Mouse (Mus musculus) mesoderm, embryonic 11.5 days (tissue): ENCODE measurements around the gene Hsdl2.
A peak's percentile ranks its signal among the peaks of the same experiment; 100 is the strongest.
"Not testable (repeated sequence)": the region's sequence is repeated elsewhere in the genome, so short reads cannot be mapped to it uniquely, and the experiment has no call there.

ENCODE experiments used
- DNase-seq: peaks from one replicate; pipeline ENCODE4 v3.0.0-alpha.2; 2012; ENCODE audit warnings: low read depth, low spot score

The Hsdl2 gene

DNA sequence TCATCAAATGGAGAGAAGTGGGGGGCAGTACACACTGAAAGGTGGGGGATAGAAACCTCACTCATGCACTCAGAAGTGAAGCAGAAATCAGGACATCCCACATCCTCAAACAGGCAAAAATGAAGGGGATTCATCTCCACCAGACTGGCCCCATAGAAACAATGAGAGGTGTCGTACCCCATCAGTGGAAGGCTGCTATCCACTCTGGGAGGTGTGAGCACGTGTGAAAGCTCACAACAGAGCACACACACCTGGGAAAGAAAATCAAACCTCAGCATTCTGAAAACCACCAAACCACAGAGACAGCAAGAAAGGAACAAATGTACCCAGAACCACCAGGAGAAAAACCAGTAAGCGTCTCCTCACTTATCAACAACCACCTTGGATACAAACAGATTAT is 17.2 kb upstream of the Hsdl2 start:
- DNase-seq = no peak

DNA sequence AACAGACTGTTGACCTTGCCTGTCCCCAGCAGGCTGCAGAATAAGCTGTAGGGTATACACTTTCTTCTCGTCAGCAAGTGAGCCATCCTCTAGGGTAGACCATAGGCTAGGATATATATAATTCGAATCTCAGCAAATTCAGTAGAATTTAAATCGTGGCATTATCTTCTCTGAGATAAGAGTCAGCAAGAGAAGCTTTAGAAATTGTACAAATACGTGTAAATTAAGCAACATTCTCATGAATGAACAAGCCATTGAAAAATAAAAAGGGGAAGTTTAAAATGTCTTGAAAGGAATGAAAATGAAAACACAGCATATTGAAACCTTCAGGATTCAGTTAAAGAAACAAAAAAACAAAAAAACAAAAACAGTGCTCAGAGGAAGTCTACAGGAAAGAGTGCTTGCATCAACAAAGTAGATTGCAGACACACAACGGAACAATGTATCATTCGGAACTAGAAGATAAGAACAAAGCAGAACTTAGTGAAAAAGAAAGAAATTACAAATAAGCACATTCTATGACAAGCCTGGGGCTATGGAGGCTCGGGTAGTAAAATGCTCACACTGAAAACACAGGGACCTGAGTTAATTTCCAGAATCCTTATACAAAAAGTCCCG is 15.7 kb upstream of the Hsdl2 start:
- DNase-seq = no peak

DNA sequence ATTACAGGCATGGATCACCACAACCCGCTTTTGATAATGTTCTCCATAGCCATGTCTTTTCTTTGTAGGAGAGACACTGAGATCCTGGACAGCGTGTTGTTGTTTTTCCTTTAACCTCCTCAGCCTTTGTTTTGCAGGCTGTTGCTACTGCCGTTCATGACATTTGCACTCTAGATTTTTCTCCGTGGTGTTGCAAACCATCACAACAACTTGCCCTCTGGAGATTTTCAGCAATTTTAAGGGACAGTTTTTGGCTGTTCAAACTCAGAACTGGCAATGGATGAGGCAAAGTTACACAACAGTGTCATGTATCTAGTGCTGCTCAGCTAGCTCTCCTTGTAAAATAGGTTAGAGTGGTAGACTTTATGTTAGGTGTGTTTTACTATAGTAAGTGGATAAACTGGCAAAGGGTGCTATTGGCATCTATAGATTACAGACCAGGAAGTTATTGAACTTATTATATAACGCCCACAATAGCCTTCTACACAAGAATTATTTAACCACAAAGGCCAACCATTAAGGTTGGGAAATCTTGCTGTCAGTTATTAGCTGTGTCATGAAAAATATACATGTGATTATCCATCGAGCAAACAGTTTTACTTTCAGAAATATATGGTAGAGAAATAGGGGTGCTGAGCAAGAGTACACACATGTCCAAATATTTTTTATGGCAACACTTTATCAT is 13.6 kb upstream of the Hsdl2 start:
- no peak for DNase-seq

DNA sequence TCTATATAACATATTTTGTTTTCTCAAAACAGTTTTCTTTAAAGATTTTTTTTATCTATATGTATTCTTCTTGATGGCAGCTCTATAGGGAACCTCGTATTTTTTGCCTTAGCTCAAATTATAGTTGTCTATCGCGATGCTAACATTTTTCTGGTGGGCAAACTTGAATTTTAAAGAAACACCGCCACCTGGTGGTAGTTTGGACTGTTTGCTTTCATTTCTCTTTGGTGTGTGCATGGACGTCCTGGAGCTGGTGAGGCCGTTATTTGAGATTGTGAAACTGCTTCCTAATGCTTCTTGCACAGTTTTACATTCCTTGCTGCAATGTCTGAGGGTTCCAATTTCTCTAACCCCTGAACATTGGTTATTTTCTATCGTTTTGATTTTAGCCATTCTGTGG is 11.8 kb upstream of the Hsdl2 start:
- DNase-seq = peak; percentile 87

DNA sequence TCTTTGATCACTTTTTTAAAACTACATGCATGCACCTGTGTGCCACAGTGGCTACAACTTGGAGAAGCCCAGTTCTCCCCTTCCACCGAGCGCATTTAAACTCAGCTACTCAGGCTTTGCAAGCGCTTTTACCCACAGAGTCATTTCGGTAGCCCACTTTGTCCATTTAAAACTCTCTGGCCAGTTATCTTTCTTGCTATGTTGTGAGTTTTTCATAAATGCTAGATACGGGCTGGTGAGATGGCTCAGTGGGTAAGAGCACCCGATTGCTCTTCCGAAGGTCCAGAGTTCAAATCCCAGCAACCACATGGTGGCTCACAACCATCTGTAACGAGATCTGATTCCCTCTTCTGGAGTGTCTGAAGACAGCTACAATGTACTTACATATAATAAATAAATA is 10.8 kb upstream of the Hsdl2 start:
- not testable (repeated sequence) for DNase-seq

DNA sequence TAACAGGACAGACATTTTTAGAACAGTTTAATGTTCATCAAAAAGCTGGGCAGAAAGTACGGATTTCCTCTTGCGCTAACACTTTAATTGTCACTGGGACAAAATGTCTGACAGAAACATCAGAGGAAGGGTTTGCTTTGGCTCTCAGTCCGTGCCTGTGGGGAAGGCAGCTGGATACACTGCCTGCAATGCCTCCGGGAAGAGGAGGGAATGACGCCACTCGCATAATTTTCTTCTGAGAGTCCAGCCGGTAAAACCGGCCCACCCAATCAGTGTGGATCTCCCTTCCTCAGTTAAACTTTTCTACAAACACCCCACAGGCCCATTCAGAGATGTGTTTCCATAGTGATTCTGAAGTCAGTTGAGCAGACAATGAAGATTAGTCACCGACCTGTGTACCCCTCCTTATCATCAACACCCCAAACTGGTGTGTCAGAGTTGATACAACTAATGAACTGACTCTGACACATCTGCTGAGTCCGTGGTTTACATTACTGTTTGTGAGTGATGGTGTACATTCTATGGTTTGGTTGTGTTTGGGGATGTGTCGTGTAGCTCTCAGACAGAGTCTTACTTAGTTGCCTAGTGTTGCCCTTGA is 8.7 kb upstream of the Hsdl2 start:
- no peak for DNase-seq

DNA sequence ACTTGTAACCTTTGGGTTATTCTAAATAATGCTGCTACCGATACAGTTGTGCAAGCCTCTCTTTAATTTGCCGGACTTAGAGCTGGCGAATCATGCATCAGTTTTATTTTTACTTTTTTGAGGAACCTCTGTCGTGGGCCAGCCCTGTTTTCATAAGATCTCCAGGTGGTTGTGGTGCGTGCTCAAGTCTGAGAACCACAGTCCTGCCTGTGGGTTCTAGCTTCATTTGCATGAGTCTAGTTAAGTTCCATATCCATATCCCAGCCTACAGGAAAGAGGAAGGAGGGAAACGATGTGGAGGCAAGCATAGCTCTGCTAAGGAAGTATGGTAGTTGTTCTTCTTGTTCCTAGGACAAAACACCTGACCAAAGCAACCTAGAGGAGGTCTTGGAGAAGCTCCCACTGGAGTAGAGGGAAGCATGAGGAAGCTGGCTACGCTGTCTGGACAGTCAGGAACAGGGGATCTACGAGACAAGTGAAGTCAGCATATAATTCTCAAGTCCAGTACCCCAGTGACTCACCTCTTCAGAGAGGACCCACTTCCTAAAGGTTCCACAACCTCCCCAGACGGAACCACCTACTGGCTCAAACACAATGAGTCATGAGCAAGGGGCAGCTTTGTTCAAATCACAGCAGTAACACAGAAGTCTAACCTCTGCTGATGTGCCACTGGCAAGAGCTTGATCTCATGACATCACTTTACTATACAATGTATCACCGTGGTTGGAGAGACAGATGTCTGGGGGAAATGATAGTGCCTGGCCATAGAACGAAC is 6.0 kb upstream of the Hsdl2 start:
- no peak for DNase-seq

DNA sequence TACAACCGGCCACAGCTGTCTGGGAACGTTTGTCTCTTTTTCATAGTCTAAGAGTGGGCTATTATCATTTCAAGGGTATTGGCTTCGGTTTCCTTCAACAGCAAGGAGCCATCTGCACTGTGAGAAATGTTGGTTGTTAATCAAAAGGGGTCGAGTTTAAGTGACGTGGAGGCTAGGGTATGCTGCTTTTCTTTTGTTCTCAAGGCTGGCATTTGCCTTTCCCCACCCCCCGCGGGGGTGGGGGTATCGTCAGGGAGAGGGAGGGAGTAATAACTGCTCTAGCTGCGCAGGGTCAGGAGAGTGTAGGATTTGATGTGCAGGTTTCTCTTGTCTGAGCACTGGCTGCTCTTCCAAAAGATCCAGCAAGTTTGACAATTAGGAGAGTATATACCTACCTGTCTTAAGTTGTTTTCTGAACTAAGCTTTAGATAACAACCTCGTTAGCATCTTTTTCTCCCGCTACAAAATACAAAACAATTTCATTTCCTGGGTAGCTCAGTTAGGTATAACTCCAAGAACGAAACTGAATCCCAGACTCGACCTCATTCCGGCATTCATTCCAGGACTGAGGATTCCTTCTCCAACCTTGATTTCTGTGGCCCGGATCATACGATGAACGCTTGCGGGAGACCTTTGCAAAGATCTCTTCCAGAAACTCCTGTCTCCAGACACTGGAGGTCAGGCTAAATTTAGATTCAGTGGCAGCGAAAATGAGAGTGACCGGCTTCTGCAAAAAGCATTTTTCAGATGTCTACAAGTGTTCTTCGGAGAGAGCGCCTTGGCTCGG is 675 bp upstream of the Hsdl2 start:
- peak; percentile 91 for DNase-seq

DNA sequence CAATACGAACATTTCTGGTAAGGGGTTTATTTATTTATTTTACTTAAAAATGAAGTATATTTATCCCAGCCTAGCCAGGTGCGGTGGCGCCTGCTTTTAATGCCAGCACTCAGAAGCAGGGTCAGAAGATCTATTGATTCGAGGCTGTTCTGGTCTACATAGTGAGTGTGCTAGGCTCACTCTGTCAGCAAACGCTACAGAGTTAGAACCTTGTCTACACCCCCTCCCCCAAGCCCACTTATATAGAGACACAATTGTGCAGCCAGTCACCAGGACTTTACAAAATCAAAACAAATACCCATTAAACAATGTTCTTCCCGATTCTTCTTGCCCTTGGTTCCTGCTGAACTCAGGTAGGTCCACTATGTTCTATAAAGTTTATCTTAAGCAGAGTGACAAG is 823 bp downstream of the Hsdl2 start:
- DNase-seq = no peak

DNA sequence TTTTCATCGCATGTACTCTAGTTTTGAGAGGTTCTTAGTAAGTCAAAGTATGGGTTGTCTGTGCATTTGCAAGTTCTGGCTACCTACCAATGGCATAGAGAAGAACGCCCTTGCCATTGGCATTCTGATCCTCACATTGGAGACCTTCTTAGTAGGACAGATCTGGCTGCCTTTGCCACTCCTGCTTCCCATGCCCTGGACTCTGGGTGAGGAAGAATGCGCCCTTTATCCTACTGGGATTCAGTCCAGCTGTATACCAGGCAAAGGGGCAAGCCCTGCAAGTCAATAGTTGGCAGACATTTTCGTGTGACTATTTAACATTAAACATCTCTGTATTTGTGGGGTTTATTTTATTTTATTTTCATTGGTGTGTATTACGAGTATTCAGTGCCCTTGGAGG is 3.7 kb downstream of the Hsdl2 start:
- DNase-seq = no peak

DNA sequence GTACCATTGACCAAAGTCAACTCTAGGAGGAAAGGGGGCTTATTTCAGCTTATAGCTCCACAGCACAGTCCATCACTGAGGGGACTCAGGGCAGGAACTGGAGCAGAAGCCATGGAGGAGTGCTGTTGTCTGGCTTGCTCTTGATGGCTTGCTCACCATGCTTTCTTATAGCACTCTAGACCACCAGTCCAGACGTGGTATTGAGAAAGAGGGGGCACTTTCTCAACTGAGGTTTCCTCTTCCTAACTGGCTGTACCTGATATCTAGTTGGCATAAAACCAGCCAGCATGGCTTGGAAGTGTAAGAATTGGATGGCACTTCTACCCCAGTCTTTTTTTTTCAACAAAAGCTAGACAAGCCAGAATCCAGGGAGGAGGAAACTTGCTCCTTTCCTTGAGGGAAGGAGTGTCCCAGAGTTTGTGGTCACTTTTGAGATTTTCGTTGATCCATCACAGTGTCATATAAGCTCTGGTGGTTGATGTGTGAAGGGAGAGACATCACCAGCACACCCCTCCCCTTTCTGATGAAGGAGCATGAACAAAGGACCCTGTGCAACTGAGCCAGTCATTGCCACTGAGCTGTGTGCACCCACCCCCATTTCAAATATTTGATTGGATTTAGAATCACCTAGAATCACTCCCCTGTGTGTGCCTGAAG is 6.0 kb downstream of the Hsdl2 start:
- DNase-seq = no peak

DNA sequence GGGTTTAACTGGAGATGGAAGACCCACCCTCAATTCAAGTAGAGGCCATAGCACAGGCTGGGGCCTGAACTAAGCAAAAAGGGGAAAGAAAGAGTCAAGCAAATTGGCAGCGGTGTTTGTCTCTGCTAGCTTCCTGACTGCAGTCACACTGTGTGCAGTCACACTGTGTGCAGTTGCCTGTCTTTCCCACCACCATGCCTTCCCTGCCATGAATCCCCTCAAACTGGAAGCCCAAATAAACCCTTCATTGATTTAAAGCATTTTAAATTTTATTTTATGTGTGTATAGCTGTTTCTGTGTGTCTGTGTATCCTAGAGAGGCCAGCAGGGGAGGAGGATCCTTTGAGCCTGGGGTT is 6.5 kb downstream of the Hsdl2 start:
- DNase-seq = no peak

DNA sequence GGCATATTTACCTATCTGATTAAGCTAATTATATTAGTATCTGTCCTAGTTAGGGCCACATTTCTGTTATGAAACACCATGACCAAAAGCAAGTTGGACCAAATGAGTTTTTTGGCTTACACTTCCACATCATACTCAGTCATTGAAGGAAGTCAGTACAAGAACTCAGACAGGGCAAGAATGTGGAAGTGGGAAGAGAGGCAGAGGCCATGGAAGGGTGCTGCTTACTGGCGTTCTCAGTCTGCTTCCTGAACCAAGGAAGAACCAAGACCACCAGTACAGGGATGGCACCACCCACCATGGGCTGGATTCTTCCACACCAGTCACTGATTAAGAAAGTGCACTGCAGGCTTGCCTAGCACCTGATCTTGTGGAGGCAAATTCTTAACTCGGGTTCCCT is 13.3 kb downstream of the Hsdl2 start:
- no peak for DNase-seq

DNA sequence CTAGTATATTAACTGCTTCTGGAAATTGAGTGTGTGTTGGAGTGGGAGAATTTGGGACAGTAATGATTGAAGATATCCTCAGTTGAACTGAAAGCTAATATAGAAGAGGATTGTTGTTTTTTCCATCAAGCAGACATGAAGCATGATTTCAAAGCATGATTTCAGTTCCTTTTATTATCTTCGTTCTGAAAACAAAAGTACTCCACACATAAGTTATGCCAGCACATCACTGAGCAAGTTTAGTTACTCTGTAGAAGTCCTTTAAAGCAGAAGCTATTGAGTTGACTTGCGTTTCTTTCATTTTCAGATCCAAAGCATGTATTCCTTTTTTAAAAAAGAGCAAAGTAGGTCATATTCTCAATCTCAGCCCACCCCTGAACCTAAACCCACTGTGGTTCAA is 15.2 kb downstream of the Hsdl2 start:
- DNase-seq = no peak

DNA sequence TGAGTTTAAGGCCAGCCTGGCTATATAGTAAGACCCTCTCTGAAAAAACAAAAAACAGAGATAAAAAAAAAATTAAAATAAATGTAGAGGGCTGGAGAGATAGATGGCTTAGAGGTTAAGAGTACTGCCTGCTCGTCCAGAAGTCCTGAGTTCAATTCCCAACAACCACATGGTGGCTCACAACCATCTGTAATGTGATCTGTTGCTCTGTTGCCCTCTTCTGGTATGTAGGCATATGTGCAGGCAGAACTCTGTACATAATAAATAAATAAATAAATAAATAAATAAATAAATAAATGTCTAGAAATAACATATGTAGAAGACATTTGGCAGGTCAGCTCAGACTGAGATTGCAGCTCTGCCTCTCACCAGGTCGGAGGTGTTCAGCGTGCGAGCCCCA is 21.3 kb downstream of the Hsdl2 start:
- DNase-seq = no peak

DNA sequence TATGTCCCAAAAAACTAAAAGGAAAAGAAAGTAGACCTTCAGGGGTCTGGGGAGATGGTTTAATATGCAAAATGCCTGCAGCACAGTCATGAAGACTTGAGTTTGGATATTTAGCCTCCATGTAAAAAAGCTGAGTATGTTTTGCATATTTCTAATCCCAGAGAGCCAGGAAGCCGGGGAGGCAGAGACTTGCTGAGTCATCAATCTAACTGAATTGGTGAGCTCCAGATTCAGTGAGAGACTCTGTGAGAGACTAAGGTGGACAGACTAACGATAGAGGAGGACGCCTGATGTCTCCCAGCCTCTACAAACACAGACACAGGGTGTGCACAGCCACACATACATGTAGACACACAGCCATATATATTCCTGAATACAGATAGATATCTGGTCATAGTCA is 23.5 kb downstream of the Hsdl2 start:
- no peak for DNase-seq

DNA sequence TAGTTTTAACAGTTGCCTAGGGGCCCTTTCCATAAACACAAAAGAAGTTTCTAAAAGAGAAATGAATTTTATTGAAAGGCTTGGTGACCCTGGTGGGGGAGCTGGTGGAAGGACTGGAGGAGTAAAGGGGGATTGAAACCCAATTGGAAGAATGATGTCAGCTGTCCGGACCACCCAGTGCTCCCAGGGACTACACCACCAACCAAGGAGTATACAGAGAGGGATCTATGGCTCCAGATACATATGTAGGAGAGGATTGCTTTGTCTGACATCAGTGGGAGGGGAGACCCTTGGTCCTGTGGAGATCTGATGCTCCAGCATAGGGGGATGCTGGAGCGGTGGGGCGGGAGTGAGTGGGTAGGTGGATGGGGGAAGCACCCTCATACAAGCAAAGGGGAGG is 24.1 kb downstream of the Hsdl2 start:
- no peak for DNase-seq

DNA sequence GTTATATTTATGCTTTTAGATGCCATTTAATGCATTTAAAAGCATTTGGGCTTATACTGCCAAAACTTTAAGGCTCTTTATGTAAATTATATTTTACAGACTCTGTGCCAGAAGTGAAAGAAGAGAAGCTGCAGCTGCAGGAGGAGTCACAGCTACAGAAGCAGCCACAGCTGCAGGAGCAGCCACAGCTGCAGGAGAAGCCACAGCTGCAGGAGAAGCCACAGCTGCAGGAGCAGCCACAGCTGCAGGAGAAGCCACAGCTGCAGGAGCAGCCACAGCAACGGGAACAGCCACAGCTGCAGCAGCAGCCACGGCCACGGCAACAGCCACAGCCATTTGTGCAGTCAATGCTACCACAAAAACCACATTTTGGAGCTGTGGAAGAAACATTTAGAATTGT is 29.0 kb downstream of the Hsdl2 start:
- no peak for DNase-seq

DNA sequence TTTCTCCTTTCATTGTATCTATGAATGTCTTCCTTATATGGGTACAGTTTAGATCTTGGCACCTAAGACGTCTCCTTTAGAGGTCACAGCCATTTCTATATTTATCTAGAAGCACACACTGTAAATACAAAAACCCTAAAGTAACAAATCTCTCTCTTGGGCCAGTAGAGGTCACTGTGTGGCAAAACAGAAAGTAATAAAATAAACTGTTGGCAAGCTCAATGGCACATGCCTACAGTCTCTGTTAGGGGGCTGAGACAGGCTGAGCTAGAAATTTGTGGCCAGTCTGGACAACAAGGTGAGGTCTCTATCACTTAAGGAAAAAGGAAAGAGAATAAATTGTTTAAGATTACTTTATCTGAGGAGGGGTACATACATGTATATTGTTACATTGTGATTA is 33.6 kb downstream of the Hsdl2 start:
- DNase-seq = no peak

DNA sequence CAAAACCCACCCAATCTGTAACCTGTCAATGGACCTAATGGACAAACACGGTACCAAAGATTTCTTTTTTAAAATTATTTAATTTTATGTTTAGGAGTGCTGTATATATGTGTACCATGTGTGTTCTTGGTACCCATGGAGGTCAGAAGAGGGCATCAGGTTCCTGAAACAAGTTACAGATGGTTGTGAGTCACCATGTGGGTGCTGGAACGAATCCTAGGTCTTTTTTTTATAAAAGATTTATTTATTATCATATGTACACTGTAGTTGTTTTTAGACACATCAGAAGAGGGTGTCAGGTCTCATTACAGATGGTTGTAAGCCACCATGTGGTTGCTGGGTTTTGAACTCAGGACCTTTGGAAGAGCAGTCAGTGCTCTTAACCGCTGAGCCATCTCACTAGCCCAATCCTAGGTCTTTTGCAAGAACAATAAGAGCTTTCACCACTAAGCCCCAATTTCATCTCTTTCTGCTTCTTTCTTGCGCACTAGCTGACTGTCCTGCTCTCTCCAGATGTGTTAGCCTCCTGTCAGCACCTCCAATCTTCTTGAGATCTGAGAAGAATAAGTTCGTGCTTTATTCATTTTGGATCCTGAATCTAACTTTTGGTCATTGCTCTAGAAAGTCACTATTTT is 38.4 kb downstream of the Hsdl2 start:
- DNase-seq = no peak

DNA sequence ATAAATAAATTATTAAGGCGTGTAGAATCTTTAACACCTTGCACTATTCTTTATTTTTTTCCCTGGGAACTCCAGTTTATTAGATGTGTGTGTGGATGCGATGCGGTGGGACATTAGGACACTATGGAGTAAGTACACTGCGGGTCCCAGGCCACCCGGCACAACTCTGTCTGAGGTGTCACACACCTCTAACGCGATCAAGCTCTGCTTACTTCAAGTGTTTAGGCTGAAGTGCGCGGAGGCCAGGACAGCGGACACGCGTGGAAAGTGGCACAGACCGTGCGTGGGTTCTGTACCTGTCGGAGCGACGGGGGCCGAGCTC is 44.3 kb downstream of the Hsdl2 start:
- no peak for DNase-seq
